Mouse (Mus musculus) ES-Bruce4 (cell line): ENCODE data around the gene Phldb2. TPM values are rescaled to one million over a fixed set of nuclear protein-coding genes. Genes with fewer than 3 reads are reported as not detected.

Experiments
- H3K27ac ChIP-seq: 2 replicates; pipeline ENCODE4 v1.5.1; 2012; ENCODE audit warnings: low read length, inconsistent platforms; ENCODE audit not compliant: insufficient read depth
- H3K27me3 ChIP-seq: 2 replicates; pipeline ENCODE4 v1.6.1; 2012; ENCODE audit warnings: mild to moderate bottlenecking, low read length, inconsistent platforms; ENCODE audit not compliant: control insufficient read depth, poor library complexity, insufficient read depth, severe bottlenecking
- H3K36me3 ChIP-seq: 2 replicates; pipeline ENCODE4 v1.6.1; 2012; ENCODE audit warnings: inconsistent platforms, mild to moderate bottlenecking, low read length, moderate library complexity; ENCODE audit not compliant: control insufficient read depth, poor library complexity, insufficient read depth, severe bottlenecking
- H3K4me1 ChIP-seq: one replicate; pipeline ENCODE4 v1.8.1; 2011; ENCODE audit warnings: low read length; ENCODE audit not compliant: control insufficient read depth, insufficient read depth
- H3K4me3 ChIP-seq: 2 replicates; pipeline ENCODE4 v1.5.1; 2011; ENCODE audit warnings: low read depth, mild to moderate bottlenecking, low read length
- H3K9ac ChIP-seq: 2 replicates; pipeline ENCODE4 v1.6.1; 2012; ENCODE audit warnings: low read depth, mild to moderate bottlenecking, inconsistent platforms; ENCODE audit not compliant: poor library complexity, severe bottlenecking
- H3K9me3 ChIP-seq: replicated peaks from 2 replicates; pipeline ENCODE4 v1.6.1; 2012; ENCODE audit warnings: mild to moderate bottlenecking, low read length, inconsistent platforms; ENCODE audit not compliant: control insufficient read depth, poor library complexity, insufficient read depth, severe bottlenecking
- CTCF ChIP-seq: IDR thresholded peaks from one replicate; pipeline ENCODE4 v1.8.1; 2011; ENCODE audit warnings: low read depth, low read length
- EP300 ChIP-seq: IDR thresholded peaks from 2 replicates; pipeline ENCODE4 v1.6.1; 2011; ENCODE audit warnings: low read depth, low read length; ENCODE audit not compliant: insufficient read depth
- POLR2A ChIP-seq: IDR thresholded peaks from one replicate; pipeline ENCODE4 v1.8.1; 2011; ENCODE audit warnings: low read length; ENCODE audit not compliant: insufficient read depth
- polyA plus RNA-seq: library from polyadenylated mRNA; stranded (reverse); fragments of >200 nt; gene quantifications from 2 replicates; pipeline ENCODE4 v1.2.4, GENCODE M21; 2011; ENCODE audit warnings: low read depth; ENCODE audit not compliant: missing spikeins, insufficient read depth, insufficient read length

The Phldb2 gene
- polyA plus RNA-seq, 1 experiment = 60.9 TPM

DNA sequence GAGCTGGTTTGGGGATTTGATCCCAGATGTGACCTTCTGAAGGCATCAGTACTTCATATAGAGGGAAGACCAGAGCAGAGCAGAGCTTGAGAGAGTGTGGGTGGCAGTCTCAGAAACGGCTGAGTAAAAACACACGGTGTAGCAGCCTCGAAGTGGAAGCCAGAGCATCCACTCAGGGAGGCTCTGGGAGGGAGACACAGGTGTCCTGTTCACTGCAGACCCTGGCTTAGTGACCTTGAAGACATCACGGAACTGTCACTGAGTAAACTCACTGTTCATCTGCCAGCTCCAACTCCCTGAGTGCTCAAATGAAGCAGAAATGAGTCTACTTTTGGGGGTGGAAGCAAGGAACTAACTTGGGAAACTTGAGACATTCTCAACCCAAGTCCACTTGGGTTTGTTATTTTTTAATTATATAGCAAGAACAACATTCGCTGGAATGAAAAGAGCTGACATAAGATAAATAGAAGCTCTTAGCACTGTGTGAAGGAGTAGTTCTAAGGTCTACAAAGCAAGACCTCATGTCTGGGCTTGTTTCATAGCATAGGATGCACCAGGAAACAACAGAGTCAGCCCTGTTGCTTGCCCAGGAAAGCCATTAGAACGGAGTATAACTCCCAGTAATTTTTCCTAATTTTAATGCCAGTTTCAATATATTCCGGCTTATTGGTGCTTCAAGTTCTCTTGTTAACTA lies 187.4 kb downstream of the Phldb2 start:
- Histone ChIP-seq H3K9me3 (no peaks in the 10 kb centered on the region), H3K27ac (no peak overlapping the region), H3K27me3 (no peaks in the 10 kb centered on the region), H3K4me3 (no peak overlapping the region), H3K36me3 (no peaks in the 10 kb centered on the region), H3K9ac (no peak overlapping the region), H3K4me1 (no peaks in the 10 kb centered on the region)
- TF ChIP-seq CTCF (no peak), POLR2A (no peak), EP300 (no peak)

DNA sequence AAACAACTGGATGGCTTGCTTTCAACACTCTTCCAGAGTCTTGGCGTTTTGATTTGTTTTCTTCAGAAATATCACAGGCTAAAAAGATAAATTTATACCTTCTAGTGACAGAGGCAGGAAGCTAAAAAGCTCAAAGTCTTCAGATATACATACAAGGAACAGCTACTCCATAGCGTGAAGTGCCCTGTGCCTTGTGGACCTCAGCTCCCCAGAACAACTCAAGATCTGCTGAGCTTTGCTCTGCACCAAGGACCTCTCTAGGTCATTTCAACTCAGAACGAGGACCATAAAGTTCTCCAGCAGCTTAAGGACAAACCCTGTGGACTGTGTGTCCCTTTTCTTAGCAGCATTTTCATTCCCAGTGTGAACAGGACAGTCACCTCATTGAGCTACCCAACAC lies 188.3 kb downstream of the Phldb2 start:
- Histone ChIP-seq H3K27ac (no peak overlapping the region), H3K4me3 (no peak overlapping the region), H3K9me3 (no peaks in the 10 kb centered on the region), H3K4me1 (no peaks in the 10 kb centered on the region), H3K9ac (no peak overlapping the region), H3K36me3 (no peaks in the 10 kb centered on the region), H3K27me3 (no peaks in the 10 kb centered on the region)
- TF ChIP-seq POLR2A (no peak), EP300 (no peak), CTCF (no peak)

GRCm38 (mm10) chr16:45762859-45763505 lies 190.4 kb downstream of the Phldb2 start:
- H3K9me3 ChIP-seq = no peaks in the 10 kb centered on the region
- H3K36me3 ChIP-seq = no peaks in the 10 kb centered on the region
- H3K4me1 ChIP-seq = no peaks in the 10 kb centered on the region
- no peaks in the 10 kb centered on the region for H3K27me3 ChIP-seq
- no peak overlapping the region for H3K27ac ChIP-seq
- no peak overlapping the region for H3K4me3 ChIP-seq
- no peak overlapping the region for H3K9ac ChIP-seq
- no peak for TF ChIP-seq EP300
- no peak for TF ChIP-seq CTCF
- TF ChIP-seq POLR2A = no peak

DNA sequence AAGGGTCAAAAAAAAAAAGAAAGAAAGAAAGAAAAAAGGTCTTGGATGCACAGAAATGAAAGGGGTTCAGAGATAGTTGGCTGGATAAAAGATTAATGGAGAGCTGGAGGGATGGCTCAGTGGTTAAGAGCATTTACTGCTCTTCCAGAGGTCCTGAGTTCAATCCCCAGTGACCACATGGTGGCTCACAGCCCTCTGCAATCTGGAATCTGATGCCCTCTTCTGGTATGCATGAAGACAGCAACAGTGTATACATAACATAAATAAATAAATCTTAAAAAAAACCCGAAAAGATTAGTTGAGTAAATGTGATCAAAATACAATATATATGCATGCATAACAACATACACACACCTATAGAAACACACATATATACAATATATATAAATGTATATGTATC lies 192.0 kb downstream of the Phldb2 start:
- no peaks in the 10 kb centered on the region for H3K27me3 ChIP-seq
- H3K9ac ChIP-seq = no peak overlapping the region
- H3K4me1 ChIP-seq = no peaks in the 10 kb centered on the region
- no peaks in the 10 kb centered on the region for H3K36me3 ChIP-seq
- H3K4me3 ChIP-seq = no peak overlapping the region
- no peak overlapping the region for H3K27ac ChIP-seq
- no peak for TF ChIP-seq POLR2A
- TF ChIP-seq EP300 = no peak
- peak; percentile 30 for TF ChIP-seq CTCF
- no peaks in the 10 kb centered on the region for H3K9me3 ChIP-seq

GRCm38 (mm10) chr16:45758726-45759269 lies 194.6 kb downstream of the Phldb2 start:
- H3K4me3 ChIP-seq = no peak overlapping the region
- H3K4me1 ChIP-seq = no peaks in the 10 kb centered on the region
- H3K9ac ChIP-seq = no peak overlapping the region
- H3K36me3 ChIP-seq = no peaks in the 10 kb centered on the region
- H3K9me3 ChIP-seq = no peaks in the 10 kb centered on the region
- no peak for TF ChIP-seq POLR2A
- TF ChIP-seq CTCF = no peak
- no peak for TF ChIP-seq EP300
- H3K27ac ChIP-seq = no peak overlapping the region
- no peaks in the 10 kb centered on the region for H3K27me3 ChIP-seq
